Mouse (Mus musculus) midbrain, embryonic 12.5 days (tissue): ENCODE data around the gene Rbm20. TPM values are rescaled to one million over a fixed set of nuclear protein-coding genes. Genes with fewer than 3 reads are reported as not detected.
"Not testable (repeated sequence)": the region's sequence is repeated elsewhere in the genome, so short reads cannot be mapped to it uniquely, and the experiment has no call there.

Source experiments
- ATAC-seq: fragments of 200-750 bp; cut with Nextera tagmentation; 2 replicates; pipeline ENCODE4 v1.8.0; 2017; ENCODE audit warnings: low read depth, moderate TSS enrichment, moderate library complexity; ENCODE audit not compliant: low FRiP score
- H3K27ac ChIP-seq: fragments of 300-500 bp; sonication (generic); replicated peaks from 2 replicates; pipeline ENCODE4 v1.5.1; 2016; ENCODE audit warnings: mild to moderate bottlenecking
- H3K27me3 ChIP-seq: fragments of 300-500 bp; sonication (generic); 2 replicates; pipeline ENCODE4 v1.6.1; 2016; ENCODE audit warnings: mild to moderate bottlenecking
- H3K36me3 ChIP-seq: fragments of 300-500 bp; sonication (generic); 2 replicates; pipeline ENCODE4 v1.6.1; 2016
- H3K4me1 ChIP-seq: fragments of 300-500 bp; sonication (generic); 2 replicates; pipeline ENCODE4 v1.6.1; 2016
- H3K4me2 ChIP-seq: fragments of 300-500 bp; sonication (generic); replicated peaks from 2 replicates; pipeline ENCODE4 v1.6.1; 2016; ENCODE audit warnings: mild to moderate bottlenecking, moderate library complexity
- H3K4me3 ChIP-seq: fragments of 300-500 bp; sonication (generic); 2 replicates; pipeline ENCODE4 v1.5.1; 2016; ENCODE audit warnings: mild to moderate bottlenecking
- H3K9ac ChIP-seq: fragments of 300-500 bp; sonication (generic); replicated peaks from 2 replicates; pipeline ENCODE4 v1.6.1; 2016; ENCODE audit warnings: mild to moderate bottlenecking, moderate library complexity
- H3K9me3 ChIP-seq: fragments of 300-500 bp; sonication (generic); 2 replicates; pipeline ENCODE4 v1.6.1; 2016; ENCODE audit warnings: mild to moderate bottlenecking
- WGBS: fragments of 180-500 bp; shearing (Covaris S2); methylation state at CpG from one replicate; pipeline ENCODE4 v1.1.7; 2016; 5-methylcytosine and 5-hydroxymethylcytosine counted together
- polyA plus RNA-seq: library from polyadenylated mRNA; unstranded; fragments of >200 nt; fragmentation: Nextera tagmentation; extraction: Ambion mirVana; gene quantifications from 2 replicates; pipeline ENCODE4 v1.2.1, GENCODE M21; 2016

Gene Rbm20
- polyA plus RNA-seq, 1 experiment from 2014 or later = 1.3 TPM

DNA sequence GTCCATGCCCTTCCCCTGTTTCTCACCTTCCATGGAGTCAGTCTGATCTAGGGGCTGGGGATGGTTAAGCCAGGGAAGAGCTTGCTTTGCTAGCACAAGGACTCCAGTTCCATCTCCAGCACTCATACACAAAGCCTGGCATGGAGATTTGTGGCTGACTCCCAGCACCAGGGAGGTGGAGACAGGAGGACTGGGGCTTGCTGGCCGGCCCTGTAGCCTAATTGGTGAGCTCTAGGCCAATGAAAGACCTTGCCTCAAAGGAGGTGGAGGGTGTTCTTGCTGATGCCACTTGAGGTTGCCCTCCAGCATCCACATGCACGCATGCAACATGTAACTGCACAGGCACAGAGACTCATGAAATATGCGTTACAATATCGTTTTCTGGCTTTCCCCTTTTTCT is 221.4 kb downstream of the Rbm20 start:
- 76% methylated on average over 4 of the region's 4 CpGs for WGBS
- H3K27ac ChIP-seq = no peak overlapping the region
- H3K9me3 ChIP-seq = no peaks in the 10 kb centered on the region
- no peak for ATAC-seq
- H3K9ac ChIP-seq = no peak overlapping the region
- no peak overlapping the region for H3K4me2 ChIP-seq
- H3K4me1 ChIP-seq = peaks cover 4% of the 10 kb centered on the region
- no peaks in the 10 kb centered on the region for H3K36me3 ChIP-seq
- no peak overlapping the region for H3K4me3 ChIP-seq
- peaks cover 11% of the 10 kb centered on the region; the same call in 1 of the 2 replicates for H3K27me3 ChIP-seq

DNA sequence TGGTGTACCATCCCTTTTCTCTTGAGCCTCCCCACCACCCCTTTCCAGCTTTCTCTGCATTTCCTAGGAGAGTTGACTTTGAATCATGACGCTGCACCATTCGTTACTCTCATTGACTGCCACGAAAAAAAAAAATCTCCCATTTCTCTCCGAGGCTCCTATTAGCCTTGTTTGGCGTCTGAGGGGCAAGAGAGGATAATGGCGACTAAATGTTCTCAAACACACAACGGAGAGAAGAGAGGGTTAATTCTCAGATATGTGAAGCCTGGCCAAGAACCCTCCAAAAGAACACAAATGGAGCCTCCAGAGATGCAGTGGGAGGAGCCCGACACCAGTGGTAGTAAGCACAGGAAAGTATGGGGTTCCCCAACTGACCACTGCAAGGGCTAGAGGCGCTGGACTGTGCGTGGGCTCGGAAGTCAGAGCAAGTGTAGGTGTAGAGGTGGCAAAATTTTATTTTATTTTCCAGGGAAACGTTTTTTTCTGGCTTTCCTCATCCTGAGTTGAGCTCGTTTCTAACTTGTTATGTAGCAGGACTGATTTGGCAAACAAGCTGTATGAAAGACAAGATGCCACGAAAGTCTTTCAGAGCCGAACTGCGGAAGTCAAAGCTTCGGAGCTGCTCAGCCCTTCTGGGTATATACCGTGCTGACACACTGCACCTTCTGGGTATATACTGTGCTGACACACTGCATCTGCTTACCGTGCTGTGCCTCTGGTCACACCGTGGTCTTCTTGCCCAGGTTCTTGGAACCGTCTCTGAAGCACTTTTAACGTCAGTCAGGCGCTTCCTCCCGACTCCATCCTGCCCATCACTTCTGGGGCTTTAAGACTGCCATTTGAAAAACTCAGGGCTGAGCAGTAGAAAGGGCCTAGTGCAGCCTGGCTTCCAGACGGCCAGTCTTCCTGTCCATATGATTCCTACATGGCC is 222.1 kb downstream of the Rbm20 start:
- no peak overlapping the region for H3K9ac ChIP-seq
- no peak overlapping the region for H3K4me3 ChIP-seq
- H3K4me2 ChIP-seq = no peak overlapping the region
- no peaks in the 10 kb centered on the region for H3K36me3 ChIP-seq
- 85% methylated on average over 25 of the region's 25 CpGs for WGBS
- no peak for ATAC-seq
- no peaks in the 10 kb centered on the region for H3K9me3 ChIP-seq
- peaks cover 4% of the 10 kb centered on the region for H3K4me1 ChIP-seq
- H3K27me3 ChIP-seq = peaks cover 11% of the 10 kb centered on the region; the same call in 1 of the 2 replicates
- no peak overlapping the region for H3K27ac ChIP-seq

- Histone ChIP-seq H3K4me1 (peaks cover 11% of the 10 kb centered on the region), H3K9me3 (no peaks in the 10 kb centered on the region), H3K36me3 (no peaks in the 10 kb centered on the region), H3K4me3 (no peak overlapping the region), H3K27ac (no peak overlapping the region), H3K27me3 (peaks cover 11% of the 10 kb centered on the region; the same call in 1 of the 2 replicates), H3K9ac (no peak overlapping the region), H3K4me2 (no peak overlapping the region)
- no peak for ATAC-seq
- WGBS = 88% methylated on average over 14 of the region's 14 CpGs
Measured at GRCm38 (mm10) chr19:53899941-53900610, 223.0 kb downstream of the Rbm20 start.

DNA sequence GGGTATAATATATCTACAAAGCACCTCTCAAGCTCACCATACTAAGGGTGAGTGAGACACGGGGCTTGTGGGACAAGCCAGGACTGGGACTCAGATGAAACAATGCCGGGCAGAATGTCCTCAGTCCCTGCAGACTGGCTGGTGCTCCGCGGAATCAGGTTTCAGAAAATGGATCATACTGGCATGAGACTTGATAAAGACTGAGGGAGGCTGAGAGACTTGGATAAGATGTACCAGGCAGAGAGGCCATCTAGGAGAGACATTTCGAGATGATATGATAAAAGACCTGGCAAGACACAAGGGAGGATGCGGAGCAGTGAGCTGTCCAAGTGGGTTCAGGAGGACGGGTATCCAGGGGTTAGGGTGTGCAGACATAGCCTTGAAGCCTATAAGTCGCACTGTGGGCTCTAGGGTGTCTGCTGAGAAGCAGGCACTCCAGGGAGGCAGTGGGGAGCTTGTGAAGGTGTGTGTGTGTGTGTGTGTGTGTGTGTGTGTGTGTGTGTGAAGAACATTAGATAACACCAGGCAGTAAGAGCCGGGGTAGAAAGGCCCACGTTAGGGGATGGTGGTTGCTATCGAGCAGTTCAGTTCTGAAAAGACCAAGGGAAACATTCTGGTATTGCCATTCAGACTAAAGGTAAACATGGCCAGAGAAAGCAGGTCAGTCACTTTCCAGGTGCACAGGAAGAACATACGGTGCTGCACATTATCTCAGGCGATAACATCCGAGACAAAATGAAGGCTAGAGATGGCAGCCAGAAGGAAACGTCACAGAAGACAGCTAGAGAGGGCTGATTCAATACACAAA is 225.0 kb downstream of the Rbm20 start:
- peak overlapping the region; percentile 94 for H3K9ac ChIP-seq
- H3K27ac ChIP-seq = peak overlapping the region; percentile 91

DNA sequence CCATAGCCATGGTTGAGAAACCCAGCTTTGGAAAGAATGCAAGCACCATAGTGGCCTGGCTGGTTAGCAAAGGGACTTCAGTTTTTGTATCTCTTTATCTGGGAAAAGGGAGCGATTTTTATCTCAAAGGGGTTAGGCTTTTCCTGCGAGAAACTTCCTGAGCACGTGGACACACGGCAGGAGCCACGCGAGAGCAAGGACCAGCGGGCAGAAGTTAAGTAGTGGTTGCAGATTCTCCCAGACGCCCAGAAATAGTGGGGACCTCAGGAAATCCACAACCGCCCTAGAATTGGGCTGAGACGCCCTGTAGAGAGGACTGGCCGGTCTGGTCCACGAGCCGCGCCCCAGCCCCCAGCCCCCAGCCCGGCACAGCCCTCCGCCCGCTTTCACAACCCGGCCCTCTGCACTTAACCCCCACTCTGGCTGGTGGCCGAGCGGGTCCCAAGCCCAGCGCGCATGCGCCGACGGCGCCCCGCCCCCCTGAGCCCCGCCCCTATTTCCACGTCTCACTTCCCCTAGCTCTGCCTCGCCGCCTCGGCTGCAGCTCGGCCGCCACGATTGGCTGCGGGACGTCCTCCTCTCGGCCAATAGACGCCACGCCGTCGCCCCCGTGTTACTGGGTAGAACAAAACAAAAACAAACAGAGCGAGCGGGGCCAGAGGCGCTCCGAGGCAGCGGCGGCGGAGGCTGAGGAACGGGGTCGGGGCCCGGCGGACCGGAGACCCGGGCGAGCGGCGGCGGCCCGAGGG is 225.8 kb downstream of the Rbm20 start:
- Histone ChIP-seq H3K36me3 (no peaks in the 10 kb centered on the region), H3K4me2 (peak overlapping the region; percentile 67), H3K4me1 (peaks cover 14% of the 10 kb centered on the region), H3K9me3 (no peaks in the 10 kb centered on the region), H3K4me3 (peak overlapping the region; percentile 98), H3K27ac (peak overlapping the region; percentile 91), H3K9ac (peak overlapping the region; percentile 94), H3K27me3 (peaks cover 11% of the 10 kb centered on the region; the same call in 1 of the 2 replicates)
- peak; percentile 98 for ATAC-seq
- under 1% methylated on average over 57 of the region's 61 CpGs for WGBS

More for the DNA sequence above, 225.0 kb downstream of the Rbm20 start:
- no peaks in the 10 kb centered on the region for H3K36me3 ChIP-seq
- peak overlapping the region; percentile 98 for H3K4me3 ChIP-seq
- no peak for ATAC-seq
- 64% methylated on average over 15 of the region's 15 CpGs for WGBS
- H3K27me3 ChIP-seq = peaks cover 11% of the 10 kb centered on the region; the same call in 1 of the 2 replicates
- peaks cover 14% of the 10 kb centered on the region for H3K4me1 ChIP-seq
- peak overlapping the region; percentile 62 for H3K4me2 ChIP-seq
- H3K9me3 ChIP-seq = no peaks in the 10 kb centered on the region

DNA sequence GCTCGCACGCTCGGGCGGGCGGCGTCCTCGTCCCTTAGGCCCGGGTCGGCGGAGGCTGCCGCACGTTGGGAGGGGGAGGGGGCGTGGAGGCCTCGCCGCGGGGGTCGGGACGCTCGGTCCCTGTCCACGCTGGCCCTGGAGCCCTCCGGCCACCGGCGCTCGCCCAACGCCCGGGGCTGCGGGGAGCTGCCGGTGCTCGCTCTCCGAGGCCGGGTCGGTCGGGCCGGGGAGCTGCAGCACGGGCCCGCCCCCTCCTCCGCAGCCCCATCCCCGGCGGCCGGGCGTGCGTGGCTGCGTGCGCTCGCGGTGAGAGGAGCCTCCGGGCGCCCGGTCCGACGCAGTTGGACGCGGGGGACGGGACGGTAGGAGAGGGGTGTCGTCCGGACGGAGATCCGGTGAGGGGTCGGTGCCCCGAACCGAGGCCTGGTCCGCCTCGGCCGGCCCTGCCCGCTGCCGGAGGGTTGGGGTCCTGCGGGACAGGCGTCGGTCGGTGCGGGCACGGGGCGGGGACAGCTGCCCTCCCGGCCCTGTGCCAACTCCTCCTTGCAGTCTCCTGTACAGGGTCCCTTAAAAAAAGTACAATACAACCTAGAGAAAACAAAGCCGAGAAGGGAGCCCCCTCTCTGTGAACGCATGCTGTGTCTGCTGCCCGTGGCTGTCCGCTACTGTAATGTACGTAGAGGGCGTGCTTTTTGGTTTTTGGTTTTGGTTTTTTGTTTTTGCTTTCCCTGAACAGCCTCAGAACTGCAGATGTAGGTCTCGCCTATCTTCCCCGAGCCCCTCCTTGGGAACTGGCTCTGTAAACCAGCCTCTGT is 226.6 kb downstream of the Rbm20 start:
- peak overlapping the region; percentile 91 for H3K27ac ChIP-seq
- no peaks in the 10 kb centered on the region for H3K9me3 ChIP-seq
- under 1% methylated on average over 63 of the region's 83 CpGs for WGBS
- peaks cover 14% of the 10 kb centered on the region for H3K4me1 ChIP-seq
- H3K4me3 ChIP-seq = peak overlapping the region; percentile 98
- H3K4me2 ChIP-seq = peak overlapping the region; percentile 67
- H3K36me3 ChIP-seq = no peaks in the 10 kb centered on the region
- ATAC-seq = peak; percentile 23
- peak overlapping the region; percentile 94 for H3K9ac ChIP-seq
- H3K27me3 ChIP-seq = peaks cover 11% of the 10 kb centered on the region; the same call in 1 of the 2 replicates

DNA sequence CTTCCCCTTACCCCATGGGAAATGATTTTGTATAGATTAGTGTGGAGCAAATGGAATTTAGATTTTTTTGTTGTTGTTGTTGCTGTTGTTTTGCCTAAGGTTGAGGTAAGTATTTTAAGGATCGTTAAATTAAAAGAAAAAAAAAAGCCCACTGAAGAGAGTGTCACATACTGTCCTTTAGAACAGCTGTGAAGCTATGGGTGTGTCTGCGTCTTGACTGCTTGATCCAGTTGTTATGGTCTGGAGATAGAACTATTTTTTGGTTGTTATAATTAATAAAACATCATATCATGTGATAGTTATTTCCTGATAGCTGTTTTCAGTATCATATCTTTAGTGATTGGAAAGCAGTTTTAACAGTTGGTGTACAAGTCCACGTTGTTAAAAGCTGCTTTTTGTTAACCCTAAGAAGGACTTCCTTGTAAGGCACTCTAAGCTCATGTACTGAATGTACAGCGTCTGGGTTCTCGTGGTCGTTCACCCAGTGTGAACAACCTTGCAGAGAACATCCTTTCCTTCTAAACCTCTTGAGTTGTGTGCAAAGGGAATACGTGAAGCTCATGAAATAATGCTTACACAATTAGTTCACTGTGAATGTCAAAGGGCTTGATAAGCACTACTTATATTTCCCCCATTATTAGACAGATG is 227.9 kb downstream of the Rbm20 start:
- Histone ChIP-seq H3K27me3 (peaks cover 9% of the 10 kb centered on the region; the same call in 1 of the 2 replicates), H3K27ac (no peak overlapping the region), H3K4me1 (peaks cover 14% of the 10 kb centered on the region), H3K36me3 (peaks cover 9% of the 10 kb centered on the region), H3K9me3 (no peaks in the 10 kb centered on the region), H3K4me3 (peak overlapping the region; percentile 98), H3K9ac (no peak overlapping the region), H3K4me2 (peak overlapping the region; percentile 67)
- ATAC-seq = no peak
- WGBS = 76% methylated on average over 7 of the region's 7 CpGs

- WGBS = 75% methylated on average over 6 of the region's 6 CpGs
- Histone ChIP-seq H3K4me1 (peaks cover 14% of the 10 kb centered on the region), H3K4me2 (no peak overlapping the region), H3K4me3 (no peak overlapping the region), H3K36me3 (peaks cover 11% of the 10 kb centered on the region), H3K27ac (no peak overlapping the region), H3K9me3 (no peaks in the 10 kb centered on the region), H3K9ac (no peak overlapping the region), H3K27me3 (no peaks in the 10 kb centered on the region)
- ATAC-seq = no peak
Measured at GRCm38 (mm10) chr19:53906033-53906702, 229.1 kb downstream of the Rbm20 start.

- Histone ChIP-seq H3K36me3 (peaks cover 14% of the 10 kb centered on the region), H3K4me1 (peaks cover 14% of the 10 kb centered on the region)
- not testable (repeated sequence) for H3K27me3 ChIP-seq, H3K4me2 ChIP-seq, H3K4me3 ChIP-seq, H3K27ac ChIP-seq, ATAC-seq, H3K9ac ChIP-seq, H3K9me3 ChIP-seq
Measured at GRCm38 (mm10) chr19:53906703-53907070, 229.6 kb downstream of the Rbm20 start.

GRCm38 (mm10) chr19:53914950-53915349 is 237.8 kb downstream of the Rbm20 start:
- no peak for ATAC-seq
- no peak overlapping the region for H3K9ac ChIP-seq
- no peaks in the 10 kb centered on the region for H3K27me3 ChIP-seq
- H3K36me3 ChIP-seq = peaks cover 73% of the 10 kb centered on the region
- no peak overlapping the region for H3K27ac ChIP-seq
- no peak overlapping the region for H3K4me3 ChIP-seq
- 95% methylated on average over 4 of the region's 4 CpGs for WGBS
- H3K4me2 ChIP-seq = no peak overlapping the region
- no peaks in the 10 kb centered on the region for H3K4me1 ChIP-seq
- no peaks in the 10 kb centered on the region for H3K9me3 ChIP-seq
